Mouse (Mus musculus): ENCODE measurements around the gene Tnik. TPM values are rescaled to one million over a fixed set of nuclear protein-coding genes. Genes with fewer than 3 reads are reported as not detected.

Gene Tnik
- total RNA-seq (2023) = 1 to 10 TPM in 1 of 2 experiments, under 1 TPM in 1; 0.86 to 1.2 TPM

DNA sequence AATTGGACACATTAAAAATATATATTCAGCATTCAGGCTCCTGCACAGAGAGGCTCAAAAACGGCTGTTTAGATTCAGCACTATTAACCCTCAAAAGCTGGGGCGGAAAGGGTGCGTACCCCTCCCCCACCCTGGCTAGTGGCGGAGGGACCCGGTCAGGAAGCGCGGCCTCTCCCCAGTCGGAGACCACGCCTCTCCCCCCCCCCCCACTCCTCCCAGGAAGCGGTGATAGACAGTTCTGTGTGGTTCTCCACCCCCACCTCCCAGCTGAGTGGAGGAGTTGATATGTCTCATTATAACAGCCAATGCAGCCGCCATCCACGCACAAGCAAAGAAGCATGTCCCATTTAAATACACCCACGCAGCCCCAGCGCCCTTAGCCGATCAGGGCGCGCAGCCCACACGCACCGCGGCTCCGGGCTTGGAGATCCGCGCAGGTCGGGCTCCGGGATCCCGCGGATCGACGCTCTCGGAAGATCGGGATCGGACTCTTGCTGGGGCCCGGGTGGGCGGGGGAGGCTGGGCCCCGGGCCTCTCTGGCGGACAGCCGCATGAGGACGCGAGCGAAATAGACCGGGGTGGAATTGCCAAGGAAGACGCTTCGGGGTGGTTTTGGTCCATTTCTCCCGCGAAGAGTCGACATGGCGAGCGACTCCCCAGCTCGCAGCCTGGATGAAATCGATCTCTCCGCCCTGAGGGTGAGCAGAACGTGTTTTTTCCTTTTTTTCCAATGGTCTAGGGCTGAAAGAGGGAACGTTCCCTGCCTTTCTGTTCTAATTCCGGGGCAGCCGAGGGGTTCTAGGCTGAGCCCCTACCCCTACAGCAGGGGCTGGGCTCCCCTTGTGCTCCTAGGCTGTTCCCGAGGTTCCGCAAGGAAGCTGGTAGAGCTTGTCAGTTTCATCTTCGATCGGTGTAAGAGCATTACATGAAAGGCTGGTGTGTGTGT is at the start of gene Tnik:
Gene Tnik, plus strand, starts transcription at position 213 of the 946 bp plus-strand sequence.

DNA sequence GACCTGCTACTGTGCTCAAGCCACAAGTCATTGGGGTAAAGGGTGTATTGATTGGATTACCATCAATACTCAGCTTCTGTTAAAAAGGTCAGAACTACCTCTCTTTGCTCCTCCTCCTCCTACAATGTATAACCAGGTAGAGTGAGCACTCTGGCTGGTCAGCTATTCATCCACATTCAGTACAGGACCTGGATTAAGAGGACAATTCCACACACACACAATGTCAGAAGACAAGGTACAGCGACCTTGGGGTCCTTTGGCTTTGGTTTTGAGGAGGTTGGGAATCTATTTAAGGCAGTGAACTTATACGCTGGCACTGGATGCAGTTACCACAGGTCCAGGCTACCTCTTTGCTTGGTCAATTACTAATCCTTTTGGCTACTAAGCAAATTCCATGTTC is 434.8 kb downstream of the Tnik start, which contains the start of gene Slc2a2:
Gene Slc2a2, plus strand, starts transcription at position 107 of the 400 bp plus-strand sequence.

